Mouse (Mus musculus) CH12.LX (cell line): ENCODE data around the gene Sec22b. TPM values are rescaled to one million over a fixed set of nuclear protein-coding genes. Genes with fewer than 3 reads are reported as not detected.

Experiments
- DNase-seq: peaks from one replicate; pipeline ENCODE4 v3.0.0-alpha.2; 2013; ENCODE audit errors: extremely low read depth
- H3K27ac ChIP-seq: 2 replicates; pipeline ENCODE4 v1.5.1; 2012; ENCODE audit warnings: low read depth, mild to moderate bottlenecking, control low read depth, moderate library complexity; ENCODE audit not compliant: insufficient read depth
- H3K27me3 ChIP-seq: replicated peaks from 2 replicates; pipeline ENCODE3; 2012; ENCODE audit warnings: inconsistent platforms
- H3K36me3 ChIP-seq, 2 experiments: replicated peaks in 1 of 2; 2 replicates each; pipeline versions ENCODE3 to v1.6.1; 2012; ENCODE audit warnings: inconsistent platforms in 1 of 2, low read length in 1 of 2, mild to moderate bottlenecking in 1 of 2, mixed read lengths in 1 of 2, moderate library complexity in 1 of 2; ENCODE audit not compliant: control insufficient read depth in 1 of 2, insufficient read depth in 1 of 2
- H3K4me1 ChIP-seq, 2 experiments: 2 replicates each; pipeline ENCODE4 v1.6.1; 2012; ENCODE audit warnings: inconsistent platforms in 1 of 2, moderate library complexity in 1 of 2; ENCODE audit not compliant: insufficient read depth in 2 of 2, control insufficient read depth in 1 of 2
- H3K4me2 ChIP-seq: 2 replicates; pipeline ENCODE4 v1.6.1; 2012; ENCODE audit warnings: low read depth, mild to moderate bottlenecking, control low read depth; ENCODE audit not compliant: poor library complexity, insufficient read depth, severe bottlenecking
- H3K4me3 ChIP-seq, 3 experiments: fragments of 150-350 bp in 1 of 3; sonication (generic) in 1 of 3; replicated peaks in 1 of 3; 2 replicates each; pipeline versions ENCODE3 to v1.5.1; 2011 to 2012; ENCODE audit warnings: low read depth in 2 of 3, low read length in 2 of 3, mild to moderate bottlenecking in 2 of 3, moderate library complexity in 2 of 3, control low read depth in 1 of 3, improper control_type of control experiment in 1 of 3, inconsistent platforms in 1 of 3, mixed read lengths in 1 of 3; ENCODE audit not compliant: poor library complexity in 1 of 3
- H3K79me2 ChIP-seq: replicated peaks from 2 replicates; pipeline ENCODE4 v1.6.1; 2012; ENCODE audit warnings: mild to moderate bottlenecking, moderate library complexity; ENCODE audit not compliant: control insufficient read depth, poor library complexity, insufficient read depth, severe bottlenecking; ENCODE audit errors: extremely low read depth
- H3K9ac ChIP-seq: 2 replicates; pipeline ENCODE4 v1.6.1; 2012; ENCODE audit warnings: low read depth, mild to moderate bottlenecking, control low read depth, moderate library complexity; ENCODE audit not compliant: insufficient read depth
- H3K9me3 ChIP-seq: replicated peaks from 2 replicates; pipeline ENCODE3; 2012; ENCODE audit warnings: low read length, inconsistent platforms, mixed read lengths
- BHLHE40 ChIP-seq: IDR thresholded peaks from 2 replicates; pipeline ENCODE4 v1.6.1; 2011; ENCODE audit warnings: mild to moderate bottlenecking, low read depth, low read length, improper control_type of control experiment
- CHD1 ChIP-seq: IDR thresholded peaks from 2 replicates; pipeline ENCODE4 v1.6.1; 2012; ENCODE audit warnings: low read depth, low read length, improper control_type of control experiment, inconsistent platforms
- CTCF ChIP-seq, 2 experiments: IDR thresholded peaks in 1 of 2; conservative IDR thresholded peaks in 1 of 2; 2 replicates each; pipeline ENCODE4 v1.5.1; 2011 to 2012; ENCODE audit warnings: low read depth in 2 of 2, low read length in 2 of 2, improper control_type of control experiment in 1 of 2, inconsistent platforms in 1 of 2, mild to moderate bottlenecking in 1 of 2, moderate library complexity in 1 of 2
- E2F4 ChIP-seq: IDR thresholded peaks from 2 replicates; pipeline ENCODE4 v1.6.1; 2011; ENCODE audit warnings: low read depth, low read length, improper control_type of control experiment; ENCODE audit not compliant: insufficient replicate concordance
- ETS1 ChIP-seq: conservative IDR thresholded peaks from 2 replicates; pipeline ENCODE4 v1.6.1; 2012; ENCODE audit warnings: low read depth, mild to moderate bottlenecking, inconsistent platforms, low read length, improper control_type of control experiment, moderate library complexity
- GABPA ChIP-seq: IDR thresholded peaks from 2 replicates; pipeline ENCODE4 v1.6.1; 2012; ENCODE audit warnings: low read depth, low read length, improper control_type of control experiment, inconsistent platforms; ENCODE audit not compliant: insufficient replicate concordance
- JUN ChIP-seq: IDR thresholded peaks from 2 replicates; pipeline ENCODE4 v1.6.1; 2011; ENCODE audit warnings: low read depth, mild to moderate bottlenecking, low read length, improper control_type of control experiment, moderate library complexity; ENCODE audit not compliant: insufficient read depth
- MAX ChIP-seq: IDR thresholded peaks from 2 replicates; pipeline ENCODE4 v1.6.1; 2011; ENCODE audit warnings: low read length, improper control_type of control experiment
- MAZ ChIP-seq: IDR thresholded peaks from 2 replicates; pipeline ENCODE4 v1.6.1; 2012; ENCODE audit warnings: low read depth, mild to moderate bottlenecking, inconsistent platforms, low read length, improper control_type of control experiment, moderate library complexity
- MEF2A ChIP-seq: IDR thresholded peaks from 2 replicates; pipeline ENCODE4 v1.6.1; 2014; ENCODE audit warnings: low read depth, mild to moderate bottlenecking, inconsistent platforms, low read length, improper control_type of control experiment, borderline replicate concordance
- MXI1 ChIP-seq: IDR thresholded peaks from 2 replicates; pipeline ENCODE4 v1.6.1; 2011; ENCODE audit warnings: mild to moderate bottlenecking, low read depth, low read length, improper control_type of control experiment
- NRF1 ChIP-seq: IDR thresholded peaks from 2 replicates; pipeline ENCODE4 v1.6.1; 2014; ENCODE audit warnings: low read depth, mild to moderate bottlenecking, inconsistent platforms, low read length, improper control_type of control experiment, moderate library complexity
- PAX5 ChIP-seq: IDR thresholded peaks from 2 replicates; pipeline ENCODE4 v1.6.1; 2012; ENCODE audit warnings: low read length, inconsistent platforms, mixed read lengths
- POLR2AphosphoS2 ChIP-seq: IDR thresholded peaks from 2 replicates; pipeline ENCODE4 v1.6.1; 2011; ENCODE audit warnings: low read depth, low read length, improper control_type of control experiment
- SIN3A ChIP-seq: IDR thresholded peaks from 2 replicates; pipeline ENCODE4 v1.6.1; 2012; ENCODE audit warnings: low read length, improper control_type of control experiment, inconsistent platforms
- SMC3 ChIP-seq: IDR thresholded peaks from 2 replicates; pipeline ENCODE4 v1.6.1; 2011; ENCODE audit warnings: low read depth, low read length, improper control_type of control experiment
- TBP ChIP-seq: conservative IDR thresholded peaks from 2 replicates; pipeline ENCODE4 v1.6.1; 2011; ENCODE audit warnings: low read depth, low read length, improper control_type of control experiment
- USF1 ChIP-seq: IDR thresholded peaks from 2 replicates; pipeline ENCODE4 v1.6.1; 2014; ENCODE audit warnings: low read depth, mild to moderate bottlenecking, inconsistent platforms, low read length, improper control_type of control experiment
- dilution Hi-C: fragments of 300-500 bp; cut with MboI; formaldehyde crosslinking; loops from 2 replicates; pipeline ENCODE4 v1.14.3; 2020; ENCODE audit warnings: low sequenced_read_pairs; ENCODE audit not compliant: extremely low pct_unique_long_range_greater_than_20kb, extremely low pct_ligation_motif_present
- in situ Hi-C: fragments of 300-500 bp; cut with MboI; formaldehyde crosslinking; loops from 3 replicates; pipeline ENCODE4 v1.14.3; 2019; ENCODE audit warnings: low sequenced_read_pairs, low pct_ligation_motif_present, low pct_unique_long_range_greater_than_20kb, mixed read lengths
- polyA plus RNA-seq: library from polyadenylated mRNA; unstranded; fragments of >175 nt; gene quantifications from 2 replicates; pipeline ENCODE4 v1.2.1, GENCODE M21; 2012; ENCODE audit warnings: low read depth; ENCODE audit not compliant: insufficient read length
- total RNA-seq, 2 experiments: library from RNA; depleted of rRNA; stranded (reverse); fragments of 300-350 nt in 1 of 2; fragments of >200 nt in 1 of 2; gene quantifications; 2 replicates each; pipeline ENCODE4 v1.2.3; 2012 to 2014

The Sec22b gene
- total and polyA plus RNA-seq, 3 experiments, result 42.6 to 82.8 (median 82.4) TPM

GRCm38 (mm10) chr3:97868024-97868689, 32.8 kb upstream of the Sec22b start:
- Histone ChIP-seq H3K4me1 (peaks cover 2 to 14% of the 10 kb centered on the region in 2 experiments; a peak in 2 of 4 replicates), H3K9ac (no peak overlapping the region), H3K4me2 (peak overlapping the region; percentile 98), H3K9me3 (no peaks in the 10 kb centered on the region), H3K27ac (no peak overlapping the region), H3K36me3 (no peaks in the 10 kb centered on the region), H3K4me3 (peak overlapping the region; percentile 16 to 46 (median 23)), H3K27me3 (peaks cover 19% of the 10 kb centered on the region), H3K79me2 (no peaks in the 10 kb centered on the region)
- TF ChIP-seq E2F4, result no peak
- no peak for TF ChIP-seq CTCF (conservative IDR thresholded peaks at IDR 0.05 in 1 of 2, IDR thresholded peaks at IDR 0.05 in 1 of 2; ENCODE audit: low read depth in 2 of 2, low read length in 2 of 2)
- peak; percentile 35; the same call in 1 of the 2 replicates for TF ChIP-seq NRF1
- TF ChIP-seq TBP, result no peak
- peak; percentile 66 for TF ChIP-seq MXI1
- peak; percentile 80 for TF ChIP-seq SIN3A
- TF ChIP-seq BHLHE40, result peak; percentile 82
- peak; percentile 19; the same call in 1 of the 2 replicates for TF ChIP-seq ETS1
- TF ChIP-seq MAX, result peak; percentile 54; the same call in 1 of the 2 replicates
- dilution Hi-C loops, result no loop called here
- peak; percentile 24 for DNase-seq
- in situ Hi-C loops, result no loop called here

- Histone ChIP-seq H3K9me3 (no peaks in the 10 kb centered on the region), H3K4me2 (no peak overlapping the region), H3K9ac (no peak overlapping the region), H3K36me3 (no peaks in the 10 kb centered on the region), H3K4me1 (peaks cover 2 to 14% of the 10 kb centered on the region in 2 experiments; a peak in 2 of 4 replicates), H3K27me3 (peaks cover 19% of the 10 kb centered on the region), H3K27ac (no peak overlapping the region), H3K4me3 (no peak overlapping the region), H3K79me2 (no peaks in the 10 kb centered on the region)
- in situ Hi-C loops, result no loop called here
- no peak for DNase-seq
- dilution Hi-C loops, result no loop called here
- TF ChIP-seq CTCF (conservative IDR thresholded peaks at IDR 0.05 in 1 of 2, IDR thresholded peaks at IDR 0.05 in 1 of 2; ENCODE audit: low read depth in 2 of 2, low read length in 2 of 2) (no peak), MEF2A (no peak), JUN (no peak), NRF1 (no peak), CHD1 (no peak), PAX5 (no peak), SMC3 (no peak), E2F4 (no peak), POLR2AphosphoS2 (no peak), USF1 (no peak), MAZ (no peak), SIN3A (no peak), ETS1 (no peak), GABPA (no peak)
Observed at GRCm38 (mm10) chr3:97868733-97869132, 32.3 kb upstream of the Sec22b start.
